Mouse (Mus musculus) heart, adult 8-10 months (tissue): ENCODE data around the gene Cygb. TPM values are rescaled to one million over a fixed set of nuclear protein-coding genes. Genes with fewer than 3 reads are reported as not detected.

Experiments
- DNase-seq: peaks from one replicate; pipeline ENCODE4 v3.0.0; 2022; ENCODE audit warnings: low spot score
- total RNA-seq, 4 experiments: library from RNA; stranded (reverse); gene quantifications; 2 replicates each; pipeline ENCODE4 v1.2.4; 2022

Cygb gene
- total RNA-seq, 4 experiments from 2014 or later, result 40.6 to 64.1 (median 43.0) TPM

- DNase-seq, result no peak
Observed at GRCm38 (mm10) chr11:116656348-116657191, 2.5 kb upstream of the Cygb start.

GRCm38 (mm10) chr11:116653709-116654221 lies 348 bp downstream of the Cygb start:
- DNase-seq, result no peak

GRCm38 (mm10) chr11:116653234-116653633 lies 879 bp downstream of the Cygb start, which contains the start of gene Prcd:
TSS of gene Prcd (plus strand) at chr11:116653534.
- DNase-seq, result no peak

GRCm38 (mm10) chr11:116652330-116653098 lies 1.6 kb downstream of the Cygb start:
- no peak for DNase-seq

- no peak for DNase-seq
Observed at GRCm38 (mm10) chr11:116651339-116651738, 2.8 kb downstream of the Cygb start.

GRCm38 (mm10) chr11:116650811-116651210 lies 3.3 kb downstream of the Cygb start:
- DNase-seq, result no peak

- DNase-seq, result no peak
Observed at GRCm38 (mm10) chr11:116649711-116650337, 4.3 kb downstream of the Cygb start.

GRCm38 (mm10) chr11:116648976-116649375 lies 5.1 kb downstream of the Cygb start:
- no peak for DNase-seq

GRCm38 (mm10) chr11:116648213-116648921 lies 5.7 kb downstream of the Cygb start:
- peak; percentile 76 for DNase-seq

- DNase-seq, result peak; percentile 76
Observed at GRCm38 (mm10) chr11:116647340-116647991, 6.6 kb downstream of the Cygb start.

- DNase-seq, result no peak
Observed at GRCm38 (mm10) chr11:116646771-116647170, 7.3 kb downstream of the Cygb start.

GRCm38 (mm10) chr11:116646136-116646535 lies 8.0 kb downstream of the Cygb start:
- no peak for DNase-seq

- no peak for DNase-seq
Observed at GRCm38 (mm10) chr11:116645446-116646110, 8.5 kb downstream of the Cygb start.

GRCm38 (mm10) chr11:116644225-116645112 lies 9.6 kb downstream of the Cygb start:
- no peak for DNase-seq

- no peak for DNase-seq
Observed at GRCm38 (mm10) chr11:116643579-116644224, 10.4 kb downstream of the Cygb start.

- DNase-seq, result peak; percentile 93
Observed at GRCm38 (mm10) chr11:116642681-116643578, 11.2 kb downstream of the Cygb start.

GRCm38 (mm10) chr11:116641731-116642130 lies 12.4 kb downstream of the Cygb start:
- DNase-seq, result no peak

GRCm38 (mm10) chr11:116641168-116641567 lies 12.9 kb downstream of the Cygb start:
- DNase-seq, result no peak
